Mouse (Mus musculus): ENCODE measurements around the gene Pmpca.

GRCm38 (mm10) chr2:26444946-26445665 lies 56.0 kb downstream of the Pmpca start, which contains the start of gene Sec16a:
- TF ChIP-seq GATA1 (IDR thresholded peaks at IDR 0.05; ENCODE audit: low read length) (no peak), TAL1 (IDR thresholded peaks at IDR 0.05; ENCODE audit: low read length) (no peak)

All from erythroblast, embryonic 14.5 days (primary cell).